12 mouse cellular contexts compared by ENCODE assay signal in genomic region chr1:127280256-127280655, GRCm38 (mm10).
DNase-seq lines count a peak whose midpoint lies in the region; ATAC-seq and TF ChIP-seq lines count a peak whose summit lies in the region.
"Had no signal": no experiment of that assay in that cellular context is flagged by ENCODE, and none has a peak within 500 bp of the region (broad histone marks: within the 10 kb centered on the region; RNA-seq: fewer than 3 reads in every experiment).

No protein-coding gene starts in this region.

- no peak overlapping the region for H3K9ac ChIP-seq in liver, embryonic 14.5 days (replicated peaks)
- H3K9ac ChIP-seq in liver, embryonic 12.5 days, result no peak overlapping the region
- H3K9ac ChIP-seq: embryonic facial prominence, embryonic 15.5 days; hindbrain, embryonic 12.5 days had no signal

- peak; percentile 18 to 31 for DNase-seq in cerebellum, postnatal 10 days
- no peak for DNase-seq in cerebellum, adult 11 months
- DNase-seq in liver, embryonic 14.5 days (ENCODE audit: low read depth in 3 of 3, low spot score in 3 of 3), result no peak
- DNase-seq in naive thymus-derived CD4-positive, alpha-beta T cell, adult 2 months (ENCODE audit: low read depth), result peak; percentile 47
- no peak for DNase-seq in frontal cortex, postnatal 36 days (ENCODE audit: low spot score in 2 of 2)
- DNase-seq in spleen, postnatal 36 days (ENCODE audit: low spot score in 2 of 2), result no peak
- DNase-seq: gastrocnemius, postnatal 10 days had no signal

- no peaks in the 10 kb centered on the region for H3K27me3 ChIP-seq in liver, embryonic 14.5 days (ENCODE audit: control insufficient read depth, insufficient read depth, low read length)
- H3K27me3 ChIP-seq in liver, embryonic 12.5 days (replicated peaks), result no peaks in the 10 kb centered on the region
- no peaks in the 10 kb centered on the region for H3K27me3 ChIP-seq in E14TG2a.4 (ENCODE audit: insufficient read depth, low read length)
- H3K27me3 ChIP-seq: embryonic facial prominence, embryonic 15.5 days; hindbrain, embryonic 12.5 days had no signal

- TF ChIP-seq EP300 in liver, embryonic 14.5 days (IDR thresholded peaks at IDR 0.05; ENCODE audit: low read depth), result no peak

- ATAC-seq in liver, embryonic 14.5 days (ENCODE audit: insufficient read depth), result no peak
- no peak for ATAC-seq in liver, embryonic 12.5 days

- no peaks in the 10 kb centered on the region for H3K4me1 ChIP-seq in liver, embryonic 14.5 days (replicated peaks; ENCODE audit: control insufficient read depth in 2 of 2, insufficient read depth in 2 of 2, low read length in 1 of 2)
- no peaks in the 10 kb centered on the region for H3K4me1 ChIP-seq in liver, embryonic 12.5 days
- H3K4me1 ChIP-seq in E14TG2a.4 (replicated peaks; ENCODE audit: low read depth, low read length), result no peaks in the 10 kb centered on the region
- H3K4me1 ChIP-seq: embryonic facial prominence, embryonic 15.5 days; hindbrain, embryonic 12.5 days had no signal

- no peak overlapping the region for H3K4me3 ChIP-seq in liver, embryonic 14.5 days (ENCODE audit: insufficient read depth in 1 of 2, low read depth in 2 of 2, low read length in 2 of 2)
- no peak overlapping the region for H3K4me3 ChIP-seq in liver, embryonic 12.5 days
- H3K4me3 ChIP-seq in E14TG2a.4 (replicated peaks; ENCODE audit: low read length), result no peak overlapping the region
- H3K4me3 ChIP-seq: embryonic facial prominence, embryonic 15.5 days; hindbrain, embryonic 12.5 days had no signal

- no peak overlapping the region for H3K27ac ChIP-seq in liver, embryonic 14.5 days
- no peak overlapping the region for H3K27ac ChIP-seq in liver, embryonic 12.5 days
- H3K27ac ChIP-seq: embryonic facial prominence, embryonic 15.5 days; hindbrain, embryonic 12.5 days had no signal

- H3K36me3 ChIP-seq in liver, embryonic 14.5 days (replicated peaks; ENCODE audit: control insufficient read depth, insufficient read depth, low read depth), result no peaks in the 10 kb centered on the region
- H3K36me3 ChIP-seq in liver, embryonic 12.5 days, result no peaks in the 10 kb centered on the region
- H3K36me3 ChIP-seq in E14TG2a.4 (ENCODE audit: insufficient read depth, low read length), result no peaks in the 10 kb centered on the region
- H3K36me3 ChIP-seq: G1E; hindbrain, embryonic 12.5 days had no signal

- no peaks in the 10 kb centered on the region for H3K9me3 ChIP-seq in liver, embryonic 14.5 days (ENCODE audit: control insufficient read depth, low read length)
- H3K9me3 ChIP-seq in liver, embryonic 12.5 days (replicated peaks), result no peaks in the 10 kb centered on the region
- H3K9me3 ChIP-seq in E14TG2a.4 (ENCODE audit: low read length), result no peaks in the 10 kb centered on the region
- H3K9me3 ChIP-seq: embryonic facial prominence, embryonic 15.5 days; hindbrain, embryonic 12.5 days had no signal

- H3K4me2 ChIP-seq in liver, embryonic 14.5 days (ENCODE audit: low read depth), result no peak overlapping the region
- H3K4me2 ChIP-seq in liver, embryonic 12.5 days, result no peak overlapping the region
- H3K4me2 ChIP-seq: embryonic facial prominence, embryonic 15.5 days; hindbrain, embryonic 12.5 days had no signal

- TF ChIP-seq CTCF in liver, embryonic 14.5 days (IDR thresholded peaks at IDR 0.05; ENCODE audit: low read depth), result peak; percentile 37; the same call in 1 of the 2 replicates
- TF ChIP-seq CTCF in E14TG2a.4 (conservative IDR thresholded peaks at IDR 0.05; ENCODE audit: low read length), result peak; percentile 49

- WGBS in liver, embryonic 14.5 days (ENCODE audit: insufficient replicate concordance), result 65% methylated on average over 1 of the region's 1 CpGs
- WGBS in liver, embryonic 12.5 days (ENCODE audit: insufficient replicate concordance), result 94% methylated on average over 1 of the region's 1 CpGs

Comparison
In these comparisons a context has a peak if more than half of its experiments do, and no peak if none do; other contexts are left out.
1. DNase-seq: peak in cerebellum, postnatal 10 days (2 of 2) and naive thymus-derived CD4-positive, alpha-beta T cell, adult 2 months (single experiment); none in cerebellum, adult 11 months (single experiment), liver, embryonic 14.5 days (0 of 3), frontal cortex, postnatal 36 days (0 of 2) and spleen, postnatal 36 days (0 of 2).